Mouse (Mus musculus): ENCODE results near the gene Mtfp1.

Gene Mtfp1

DNA sequence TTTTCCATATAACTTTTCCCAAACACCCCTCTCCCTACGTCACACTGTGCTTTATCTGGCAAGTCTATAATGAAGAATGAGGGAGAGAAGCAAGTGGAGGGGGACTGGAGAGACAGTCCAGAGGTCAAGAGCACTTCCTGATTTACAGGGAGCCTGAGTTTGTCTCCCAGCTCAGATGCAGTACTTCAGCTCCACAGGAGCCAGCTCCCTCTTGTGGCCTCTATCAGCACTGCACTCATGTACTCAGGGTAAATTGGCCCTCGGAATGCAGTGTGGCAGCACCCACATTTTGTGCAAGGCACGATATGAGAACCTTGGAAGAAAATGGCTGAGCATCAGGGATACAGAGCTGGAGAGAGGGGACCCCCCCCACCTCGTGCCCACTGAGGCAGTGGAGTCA is 15.0 kb downstream of the Mtfp1 start:
- DNase-seq (ENCODE audit: low spot score): peak; percentile 77

DNA sequence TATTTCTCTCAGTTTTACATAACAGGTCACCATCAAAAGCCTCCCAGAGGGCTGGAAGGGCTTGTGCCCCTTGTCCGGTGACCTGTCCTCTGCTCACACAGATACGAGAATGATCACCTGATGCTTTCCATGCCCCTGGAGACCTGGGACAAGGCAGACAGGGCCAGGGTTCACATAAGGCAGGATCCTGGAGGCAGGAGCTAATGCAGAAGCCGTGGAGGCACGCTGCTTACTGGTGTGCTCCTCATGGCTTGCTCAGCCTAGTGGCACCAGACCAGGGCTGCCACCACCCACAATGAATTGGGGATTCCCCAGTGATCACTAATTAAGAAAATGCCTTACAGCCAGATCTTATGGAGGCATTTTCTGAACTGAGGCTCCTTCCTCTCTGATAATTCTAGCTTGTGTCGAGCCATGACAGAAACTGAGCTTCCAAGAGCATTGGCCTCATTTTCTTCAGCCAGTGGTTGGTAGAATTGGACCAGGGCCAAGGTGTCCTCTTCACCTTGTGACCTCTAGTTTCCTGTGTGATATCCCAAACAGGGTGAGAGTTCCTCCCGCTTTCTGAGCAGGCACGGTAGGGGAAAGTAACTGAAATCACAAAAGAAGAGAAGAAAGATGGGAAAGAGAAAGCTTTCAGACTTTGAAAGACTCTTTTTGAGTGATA is 16.8 kb downstream of the Mtfp1 start:
- DNase-seq (ENCODE audit: low spot score): no peak

DNA sequence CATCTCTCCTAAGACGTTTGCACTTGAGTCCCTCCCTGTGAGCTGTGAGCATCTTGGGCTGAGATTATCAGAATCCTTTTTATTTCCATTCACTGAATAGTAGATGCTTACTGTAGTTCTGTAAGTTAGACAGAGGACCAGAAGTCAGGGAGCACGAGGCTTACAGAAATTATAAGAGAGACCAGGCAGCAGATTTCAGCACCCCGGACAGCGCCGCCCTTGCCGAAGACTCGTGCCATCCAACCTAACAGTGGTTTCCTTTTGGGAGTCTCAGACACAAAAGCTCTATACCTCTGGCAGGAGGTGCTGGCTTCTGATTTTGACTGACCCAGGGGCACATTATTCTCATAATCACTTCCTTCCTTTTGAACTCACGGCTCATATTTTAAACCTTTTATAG is 18.6 kb downstream of the Mtfp1 start:
- DNase-seq (ENCODE audit: low spot score): peak; percentile 87

DNA sequence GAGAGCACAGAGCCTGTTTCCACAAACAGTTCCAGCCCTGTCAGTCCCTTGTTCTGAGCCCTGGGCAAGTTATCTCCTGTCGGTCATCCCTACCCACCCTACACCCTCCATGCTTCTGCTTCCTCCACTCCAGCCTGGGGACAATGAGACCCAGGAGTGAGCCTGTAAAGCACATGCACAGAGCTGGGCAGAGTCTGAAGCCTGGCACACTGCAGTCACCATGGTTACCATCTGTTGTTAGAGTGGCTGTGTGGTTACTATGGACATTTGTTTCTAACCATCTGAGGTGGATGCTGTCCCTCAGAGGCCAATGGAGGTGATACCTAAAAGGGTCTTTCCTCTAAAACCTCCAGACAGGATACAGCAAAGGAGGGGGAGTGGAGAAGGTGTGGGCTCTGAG is 25.6 kb downstream of the Mtfp1 start:
- DNase-seq (ENCODE audit: low spot score): no peak

DNA sequence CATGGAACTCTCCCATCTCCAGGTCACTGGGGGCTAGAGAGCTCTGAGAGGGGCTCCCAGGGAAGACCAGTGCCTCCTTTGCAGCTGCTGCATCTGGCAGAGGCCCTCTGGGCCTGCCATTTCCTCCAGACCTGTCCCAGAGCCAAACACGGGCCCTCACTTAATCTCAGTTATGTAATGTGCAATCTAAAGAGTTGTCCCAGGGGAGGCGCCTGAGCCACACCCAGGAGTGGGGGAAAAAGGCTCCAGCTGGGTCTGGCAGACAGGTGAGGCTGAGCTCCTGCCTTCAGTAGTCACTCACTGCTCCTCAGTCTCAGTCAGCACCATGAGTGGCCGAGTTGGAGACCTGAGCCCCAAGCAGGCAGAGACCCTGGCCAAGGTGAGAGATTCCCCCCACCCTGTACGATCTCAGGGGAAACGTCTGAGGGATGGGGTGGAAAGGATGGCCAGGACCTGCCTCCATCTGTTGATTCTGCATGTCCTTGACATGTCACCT is 30.6 kb downstream of the Mtfp1 start, which contains the start of gene Sec14l3:
Gene Sec14l3, plus strand, starts transcription at position 215 of the 496 bp plus-strand sequence.
- DNase-seq (ENCODE audit: low spot score): no peak

GRCm38 (mm10) chr11:4062981-4063380 is 32.3 kb downstream of the Mtfp1 start:
- no peak for DNase-seq (ENCODE audit: low spot score)

DNA sequence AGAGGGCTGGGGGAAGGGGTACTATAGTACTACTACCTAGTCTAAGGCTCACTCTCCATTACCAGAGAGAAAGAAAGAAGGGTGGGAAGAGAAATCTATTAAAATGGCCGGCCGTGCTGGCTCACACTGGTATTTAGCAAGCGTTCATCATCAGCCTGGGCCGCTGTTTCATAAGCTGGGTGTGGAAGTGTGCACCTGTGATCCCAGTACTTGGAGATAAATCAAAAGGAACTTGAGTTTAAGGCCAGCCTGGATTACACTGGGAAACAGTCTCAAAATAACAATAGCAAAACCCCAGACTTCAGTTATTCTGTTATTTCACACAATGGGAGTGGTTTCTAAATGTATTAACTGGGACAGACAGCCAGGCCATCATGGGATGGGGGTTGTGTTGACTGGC is 32.7 kb downstream of the Mtfp1 start:
- DNase-seq (ENCODE audit: low spot score): no peak

DNA sequence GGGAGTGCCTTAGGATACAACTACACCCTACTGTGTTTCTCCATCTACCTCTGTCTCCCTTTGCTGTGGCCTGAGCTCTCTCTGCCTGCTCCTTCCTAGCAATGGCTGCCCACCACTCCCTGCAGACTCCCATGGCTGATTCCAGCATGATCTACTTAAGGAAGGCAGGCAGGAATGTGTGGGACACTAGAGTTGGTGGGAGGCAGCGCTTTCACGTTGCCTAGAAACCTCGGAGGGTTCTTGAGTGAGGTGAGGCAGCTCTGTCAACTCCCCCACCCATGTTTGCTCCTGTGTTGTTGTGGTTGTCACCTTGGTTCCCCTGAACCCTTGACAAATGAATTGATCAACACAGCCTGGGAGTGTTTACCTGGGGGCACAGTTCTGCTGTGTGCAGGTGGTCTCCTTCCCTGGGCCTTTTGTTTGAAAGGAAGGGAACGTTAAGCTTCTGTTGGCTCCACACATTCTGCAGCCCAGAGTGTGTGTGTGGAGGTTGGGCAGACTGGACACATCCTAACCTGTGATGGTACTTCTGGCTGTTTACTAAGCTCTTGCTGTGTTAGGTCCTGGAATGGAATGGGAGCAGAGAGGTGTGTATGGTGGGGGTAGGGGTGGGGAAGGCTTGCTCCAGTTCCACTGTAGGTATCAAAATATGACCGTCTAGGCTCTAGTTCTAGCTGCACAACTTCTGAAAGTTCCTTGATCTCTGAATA is 34.2 kb downstream of the Mtfp1 start:
- DNase-seq (ENCODE audit: low spot score): no peak

GRCm38 (mm10) chr11:4053586-4053985 is 41.7 kb downstream of the Mtfp1 start:
- peak; percentile 85 for DNase-seq (ENCODE audit: low spot score)

GRCm38 (mm10) chr11:4048438-4048837 is 46.8 kb downstream of the Mtfp1 start:
- DNase-seq (ENCODE audit: low spot score): no peak

DNA sequence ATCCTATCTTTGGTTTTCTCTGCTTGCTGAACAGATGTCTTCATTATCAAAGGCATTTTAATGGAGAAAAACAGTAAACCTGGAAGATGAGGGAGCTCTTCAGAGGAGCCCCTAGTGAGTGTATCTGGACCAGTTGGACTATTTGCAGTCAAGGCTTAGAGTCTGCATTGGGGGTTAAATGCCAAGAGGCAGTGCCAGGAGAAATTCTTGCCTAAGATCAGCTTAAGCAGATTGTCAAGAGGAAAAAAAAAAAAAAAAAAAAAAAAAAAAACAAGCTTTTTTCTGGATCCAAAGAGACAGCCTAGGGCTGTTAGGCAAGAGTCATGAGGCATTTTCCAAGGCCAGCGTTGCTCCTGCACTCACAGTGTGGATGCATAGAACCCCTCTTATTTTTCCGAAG is 47.5 kb downstream of the Mtfp1 start:
- no peak for DNase-seq (ENCODE audit: low spot score)

DNA sequence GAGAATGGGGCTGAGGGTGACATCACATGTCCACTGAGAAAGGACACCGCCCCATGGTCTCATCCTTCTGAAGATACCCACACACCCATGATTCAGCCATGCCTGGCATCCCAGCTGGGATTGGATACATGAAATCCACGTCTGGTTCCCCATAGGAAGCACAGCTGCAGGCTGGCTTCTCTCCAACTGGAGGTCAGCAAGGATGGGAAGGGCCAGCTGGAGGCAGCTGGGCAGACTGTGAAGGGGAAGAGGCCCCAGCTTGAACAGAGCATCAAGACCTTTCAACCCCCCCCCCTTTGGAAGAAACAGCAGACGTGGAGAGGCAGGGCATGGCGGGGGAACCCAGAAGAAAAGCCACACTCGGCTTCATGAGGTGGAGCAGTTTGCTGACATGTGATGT is 48.7 kb downstream of the Mtfp1 start:
- DNase-seq (ENCODE audit: low spot score): peak; percentile 67

GRCm38 (mm10) chr11:4043081-4043480 is 52.2 kb downstream of the Mtfp1 start:
- no peak for DNase-seq (ENCODE audit: low spot score)

Measured in testis, postnatal 10 days (tissue).